Mouse (Mus musculus): ENCODE measurements around the gene Cyp2d10. TPM values are rescaled to one million over a fixed set of nuclear protein-coding genes. Genes with fewer than 3 reads are reported as not detected.
A peak's percentile ranks its signal among the peaks of the same experiment; 100 is the strongest.
"Not testable (repeated sequence)": the region's sequence is repeated elsewhere in the genome, so short reads cannot be mapped to it uniquely, and the experiment has no call there.

Gene Cyp2d10
- polyA plus RNA-seq (2015; fragmentation: Nextera tagmentation; extraction: Ambion mirVana) = 1.8 and 2.6 TPM in 2 replicates

DNA sequence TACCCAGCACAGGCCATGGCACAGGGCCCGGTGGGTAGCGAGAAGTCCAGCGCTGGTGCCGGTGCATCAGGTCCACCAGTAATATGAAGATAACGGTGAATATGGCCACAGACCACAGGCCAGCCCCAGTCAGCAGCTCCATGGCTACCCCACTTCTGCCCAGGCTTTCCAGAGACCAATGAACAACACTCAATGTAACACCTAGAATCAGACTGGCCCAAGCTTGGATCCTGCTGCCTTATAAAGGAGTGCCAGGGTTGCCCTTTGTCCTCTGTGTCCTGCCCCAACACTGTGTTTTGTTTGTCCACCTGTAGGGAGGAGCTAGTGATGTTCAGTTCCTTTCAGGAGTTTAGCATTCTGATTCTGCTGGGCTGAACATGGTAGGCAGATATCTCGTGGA, at the start of gene Cyp2d10:
Cyp2d10 (minus strand) TSS at position 215 of the 400 bp plus-strand sequence.
- no peak within 1 kb of the TSS for H3K4me2 ChIP-seq (ENCODE audit: low read depth, low read length)
- H3K9ac ChIP-seq (ENCODE audit: low read length) = no peak within 1 kb of the TSS
- no peak for ATAC-seq (ENCODE audit: insufficient read depth, low FRiP score)
- no peaks in the 10 kb centered on the region for H3K27me3 ChIP-seq (ENCODE audit: control insufficient read depth, insufficient read depth, low read length)
- no peaks in the 10 kb centered on the region for H3K9me3 ChIP-seq (replicated peaks; ENCODE audit: control insufficient read depth, low read length)
- H3K27ac ChIP-seq (ENCODE audit: low read length) = no peak within 1 kb of the TSS
- no peaks in the 10 kb centered on the region for H3K36me3 ChIP-seq (ENCODE audit: control insufficient read depth, insufficient read depth, low read length)
- H3K4me1 ChIP-seq (ENCODE audit: control insufficient read depth, insufficient read depth, low read length) = no peaks in the 10 kb centered on the region
- WGBS = 88% methylated on average over 6 of the region's 6 CpGs
- H3K4me3 ChIP-seq (replicated peaks; ENCODE audit: low read length) = no peak within 1 kb of the TSS

DNA sequence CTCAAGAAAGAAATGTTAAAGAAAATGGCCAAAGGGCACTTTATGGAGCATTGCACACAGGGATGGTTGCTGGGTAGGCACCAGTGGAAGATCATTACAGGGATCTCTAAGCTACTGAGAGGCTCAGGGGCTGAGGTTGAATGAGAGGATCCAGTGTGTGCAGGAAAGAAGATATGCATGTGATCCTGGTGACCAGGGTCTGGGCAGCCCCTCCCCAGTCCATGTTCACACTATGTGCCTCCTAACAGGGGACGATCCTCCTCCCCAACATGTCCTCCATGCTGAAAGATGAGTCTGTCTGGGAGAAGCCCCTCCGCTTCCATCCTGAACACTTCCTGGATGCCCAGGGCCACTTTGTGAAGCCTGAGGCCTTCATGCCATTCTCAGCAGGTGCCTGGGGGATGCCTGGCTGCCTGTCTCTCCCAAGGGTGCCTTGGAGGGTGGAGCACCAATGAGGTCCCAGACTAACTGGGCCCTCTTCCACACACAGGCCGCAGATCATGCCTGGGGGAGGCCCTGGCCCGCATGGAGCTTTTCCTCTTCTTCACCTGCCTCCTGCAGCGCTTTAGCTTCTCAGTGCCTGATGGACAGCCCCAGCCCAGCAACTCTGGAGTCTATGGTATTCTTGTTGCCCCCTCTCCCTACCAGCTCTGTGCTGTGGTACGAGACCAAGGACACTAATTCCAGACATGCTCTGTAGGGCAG, 49.2 kb upstream of the Cyp2d10 start:
- not testable (repeated sequence) for H3K36me3 ChIP-seq (ENCODE audit: control insufficient read depth, insufficient read depth, low read length); H3K27ac ChIP-seq (ENCODE audit: low read length); H3K4me2 ChIP-seq (ENCODE audit: low read depth, low read length); H3K27me3 ChIP-seq (ENCODE audit: control insufficient read depth, insufficient read depth, low read length); H3K4me3 ChIP-seq (replicated peaks; ENCODE audit: low read length); ATAC-seq (ENCODE audit: insufficient read depth, low FRiP score); H3K9me3 ChIP-seq (replicated peaks; ENCODE audit: control insufficient read depth, low read length); H3K4me1 ChIP-seq (ENCODE audit: control insufficient read depth, insufficient read depth, low read length); H3K9ac ChIP-seq (ENCODE audit: low read length)
- WGBS = 90% methylated on average over 6 of the region's 6 CpGs

DNA sequence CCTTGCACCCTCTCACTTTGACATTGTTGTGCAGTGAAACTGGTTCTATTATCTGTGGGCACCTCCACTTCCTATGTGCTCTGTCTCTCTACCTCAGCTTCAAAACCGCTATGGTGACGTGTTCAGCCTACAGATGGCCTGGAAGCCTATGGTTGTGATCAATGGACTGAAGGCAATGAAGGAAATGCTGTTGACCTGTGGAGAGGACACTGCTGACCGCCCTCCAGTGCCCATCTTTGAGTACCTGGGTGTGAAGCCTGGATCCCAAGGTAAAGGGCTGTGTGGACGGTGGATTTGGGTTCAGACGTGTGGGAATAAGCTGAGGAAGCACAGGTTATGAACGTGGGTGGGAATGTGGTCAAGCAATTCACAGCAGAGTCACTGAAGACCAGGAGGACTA, 46.5 kb upstream of the Cyp2d10 start:
- H3K9ac ChIP-seq (ENCODE audit: low read length); H3K4me2 ChIP-seq (ENCODE audit: low read depth, low read length); H3K4me3 ChIP-seq (replicated peaks; ENCODE audit: low read length); H3K27ac ChIP-seq (ENCODE audit: low read length); H3K4me1 ChIP-seq (ENCODE audit: control insufficient read depth, insufficient read depth, low read length); H3K9me3 ChIP-seq (replicated peaks; ENCODE audit: control insufficient read depth, low read length); H3K36me3 ChIP-seq (ENCODE audit: control insufficient read depth, insufficient read depth, low read length); ATAC-seq (ENCODE audit: insufficient read depth, low FRiP score); H3K27me3 ChIP-seq (ENCODE audit: control insufficient read depth, insufficient read depth, low read length): not testable (repeated sequence)
- WGBS = 84% methylated on average over 6 of the region's 6 CpGs

- H3K9ac ChIP-seq (ENCODE audit: low read length); H3K4me1 ChIP-seq (ENCODE audit: control insufficient read depth, insufficient read depth, low read length); ATAC-seq (ENCODE audit: insufficient read depth, low FRiP score); H3K27me3 ChIP-seq (ENCODE audit: control insufficient read depth, insufficient read depth, low read length); H3K36me3 ChIP-seq (ENCODE audit: control insufficient read depth, insufficient read depth, low read length); H3K27ac ChIP-seq (ENCODE audit: low read length); H3K4me2 ChIP-seq (ENCODE audit: low read depth, low read length); H3K4me3 ChIP-seq (replicated peaks; ENCODE audit: low read length); H3K9me3 ChIP-seq (replicated peaks; ENCODE audit: control insufficient read depth, low read length): not testable (repeated sequence)
- WGBS = 67% methylated on average over 1 of the region's 1 CpGs
These were observed 45.1 kb upstream of the Cyp2d10 start for GRCm38 (mm10) chr15:82452133-82452532.

DNA sequence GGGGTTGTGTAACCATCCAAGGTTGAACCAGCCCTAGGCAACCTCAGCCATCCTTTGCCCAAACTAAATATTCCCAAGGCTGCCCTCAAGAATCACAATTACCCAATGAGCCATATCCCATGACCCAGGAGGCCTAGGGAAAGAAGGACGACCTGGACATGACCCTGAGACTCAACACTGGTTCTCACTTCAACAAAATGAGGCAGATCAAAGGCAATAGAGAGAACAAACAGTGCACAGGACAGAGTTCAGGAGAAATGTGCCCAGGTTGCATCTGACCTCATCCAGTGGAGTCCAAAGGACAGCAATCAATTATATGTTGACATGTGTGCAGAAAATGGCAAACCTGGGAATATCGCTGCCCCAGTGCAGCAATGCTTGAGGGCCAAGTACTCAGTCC, 43.0 kb upstream of the Cyp2d10 start:
- not testable (repeated sequence) for ATAC-seq (ENCODE audit: insufficient read depth, low FRiP score); H3K36me3 ChIP-seq (ENCODE audit: control insufficient read depth, insufficient read depth, low read length)
- 39% methylated on average over 2 of the region's 2 CpGs for WGBS

DNA sequence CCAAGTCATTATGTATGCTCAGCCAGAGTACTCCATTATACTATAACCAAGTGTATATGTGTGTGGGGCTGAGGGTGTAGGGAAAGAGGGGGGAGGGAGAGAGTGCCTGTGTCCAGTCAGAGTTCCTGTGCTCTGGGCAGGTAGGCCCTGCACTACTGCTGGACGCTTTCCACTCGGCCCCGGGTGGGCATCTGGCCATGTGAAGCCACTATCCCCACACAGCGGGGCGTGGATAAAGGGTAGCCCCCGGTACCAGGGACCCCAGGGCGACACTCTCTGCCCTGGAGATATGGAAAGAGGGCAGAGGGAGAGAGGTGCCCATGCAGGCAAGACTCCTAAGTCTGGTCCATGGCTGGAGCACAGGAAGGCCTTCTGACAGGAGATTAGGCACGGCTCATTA, 38.2 kb upstream of the Cyp2d10 start:
- no peak for ATAC-seq (ENCODE audit: insufficient read depth, low FRiP score)
- no peaks in the 10 kb centered on the region for H3K27me3 ChIP-seq (ENCODE audit: control insufficient read depth, insufficient read depth, low read length)
- no peaks in the 10 kb centered on the region for H3K9me3 ChIP-seq (replicated peaks; ENCODE audit: control insufficient read depth, low read length)
- H3K4me3 ChIP-seq (replicated peaks; ENCODE audit: low read length) = no peak overlapping the region
- H3K36me3 ChIP-seq (ENCODE audit: control insufficient read depth, insufficient read depth, low read length) = no peaks in the 10 kb centered on the region
- no peak overlapping the region for H3K9ac ChIP-seq (ENCODE audit: low read length)
- H3K4me2 ChIP-seq (ENCODE audit: low read depth, low read length) = no peak overlapping the region
- WGBS = 82% methylated on average over 8 of the region's 8 CpGs
- no peak overlapping the region for H3K27ac ChIP-seq (ENCODE audit: low read length)
- H3K4me1 ChIP-seq (ENCODE audit: control insufficient read depth, insufficient read depth, low read length) = no peaks in the 10 kb centered on the region

More for the DNA sequence above, 43.0 kb upstream of the Cyp2d10 start:
- not testable (repeated sequence) for H3K27me3 ChIP-seq (ENCODE audit: control insufficient read depth, insufficient read depth, low read length); H3K4me2 ChIP-seq (ENCODE audit: low read depth, low read length); H3K4me1 ChIP-seq (ENCODE audit: control insufficient read depth, insufficient read depth, low read length); H3K9me3 ChIP-seq (replicated peaks; ENCODE audit: control insufficient read depth, low read length); H3K9ac ChIP-seq (ENCODE audit: low read length); H3K4me3 ChIP-seq (replicated peaks; ENCODE audit: low read length); H3K27ac ChIP-seq (ENCODE audit: low read length)

- Histone ChIP-seq H3K9me3 (replicated peaks; ENCODE audit: control insufficient read depth, low read length) (no peaks in the 10 kb centered on the region), H3K4me2 (ENCODE audit: low read depth, low read length) (no peak overlapping the region), H3K36me3 (ENCODE audit: control insufficient read depth, insufficient read depth, low read length) (no peaks in the 10 kb centered on the region), H3K4me1 (ENCODE audit: control insufficient read depth, insufficient read depth, low read length) (no peaks in the 10 kb centered on the region; the same call in 1 of the 2 replicates), H3K4me3 (replicated peaks; ENCODE audit: low read length) (no peak overlapping the region), H3K9ac (ENCODE audit: low read length) (no peak overlapping the region), H3K27me3 (ENCODE audit: control insufficient read depth, insufficient read depth, low read length) (no peaks in the 10 kb centered on the region), H3K27ac (ENCODE audit: low read length) (no peak overlapping the region)
- no peak for ATAC-seq (ENCODE audit: insufficient read depth, low FRiP score)
- WGBS = 88% methylated on average over 3 of the region's 3 CpGs
These were observed 36.7 kb upstream of the Cyp2d10 start for GRCm38 (mm10) chr15:82443658-82444057.

GRCm38 (mm10) chr15:82437975-82438617, 31.1 kb upstream of the Cyp2d10 start:
- Histone ChIP-seq H3K9ac (ENCODE audit: low read length) (no peak overlapping the region), H3K4me3 (replicated peaks; ENCODE audit: low read length) (no peak overlapping the region), H3K36me3 (ENCODE audit: control insufficient read depth, insufficient read depth, low read length) (no peaks in the 10 kb centered on the region), H3K4me2 (ENCODE audit: low read depth, low read length) (no peak overlapping the region), H3K27ac (ENCODE audit: low read length) (no peak overlapping the region), H3K27me3 (ENCODE audit: control insufficient read depth, insufficient read depth, low read length) (no peaks in the 10 kb centered on the region), H3K4me1 (ENCODE audit: control insufficient read depth, insufficient read depth, low read length) (no peaks in the 10 kb centered on the region; the same call in 1 of the 2 replicates), H3K9me3 (replicated peaks; ENCODE audit: control insufficient read depth, low read length) (peaks cover 3% of the 10 kb centered on the region; the same call in 1 of the 2 replicates)
- peak; percentile 44; the same call in 1 of the 2 replicates for ATAC-seq (ENCODE audit: insufficient read depth, low FRiP score)
- 52% methylated on average over 5 of the region's 5 CpGs for WGBS

GRCm38 (mm10) chr15:82435606-82436005, 28.6 kb upstream of the Cyp2d10 start:
- no peaks in the 10 kb centered on the region for H3K27me3 ChIP-seq (ENCODE audit: control insufficient read depth, insufficient read depth, low read length)
- H3K27ac ChIP-seq (ENCODE audit: low read length) = no peak overlapping the region
- no peaks in the 10 kb centered on the region for H3K36me3 ChIP-seq (ENCODE audit: control insufficient read depth, insufficient read depth, low read length)
- no peak overlapping the region for H3K9ac ChIP-seq (ENCODE audit: low read length)
- 94% methylated on average over 2 of the region's 2 CpGs for WGBS
- no peak overlapping the region for H3K4me3 ChIP-seq (replicated peaks; ENCODE audit: low read length)
- H3K9me3 ChIP-seq (replicated peaks; ENCODE audit: control insufficient read depth, low read length) = peaks cover 3% of the 10 kb centered on the region; the same call in 1 of the 2 replicates
- no peaks in the 10 kb centered on the region; the same call in 1 of the 2 replicates for H3K4me1 ChIP-seq (ENCODE audit: control insufficient read depth, insufficient read depth, low read length)
- ATAC-seq (ENCODE audit: insufficient read depth, low FRiP score) = no peak
- no peak overlapping the region for H3K4me2 ChIP-seq (ENCODE audit: low read depth, low read length)
